Mouse (Mus musculus) B cell, adult 2 months (primary cell): ENCODE measurements around the gene Osbpl5.
"Not testable (repeated sequence)": the region's sequence is repeated elsewhere in the genome, so short reads cannot be mapped to it uniquely, and the experiment has no call there.

Experiments
- DNase-seq, 2 experiments: peaks; one replicate each; pipeline ENCODE4 v3.0.0; 2022

Gene Osbpl5

GRCm38 (mm10) chr7:143696140-143696539 is 60.6 kb downstream of the Osbpl5 start:
- DNase-seq = peak; percentile 60 to 62

- no peak for DNase-seq
These were observed 62.2 kb downstream of the Osbpl5 start for GRCm38 (mm10) chr7:143694550-143694949.

- DNase-seq = no peak
These were observed 63.9 kb downstream of the Osbpl5 start for GRCm38 (mm10) chr7:143692746-143693510.

- no peak for DNase-seq
These were observed 64.9 kb downstream of the Osbpl5 start for GRCm38 (mm10) chr7:143691909-143692308.

GRCm38 (mm10) chr7:143691181-143691580 is 65.6 kb downstream of the Osbpl5 start:
- DNase-seq = no peak

GRCm38 (mm10) chr7:143689946-143690345 is 66.8 kb downstream of the Osbpl5 start:
- DNase-seq = no peak

GRCm38 (mm10) chr7:143689481-143689880 is 67.3 kb downstream of the Osbpl5 start:
- DNase-seq = no peak

- not testable (repeated sequence) for DNase-seq
These were observed 70.1 kb downstream of the Osbpl5 start for GRCm38 (mm10) chr7:143686676-143687075.

GRCm38 (mm10) chr7:143686191-143686590 is 70.6 kb downstream of the Osbpl5 start:
- DNase-seq = not testable (repeated sequence)

- peak; percentile 74 to 76 for DNase-seq
These were observed 71.3 kb downstream of the Osbpl5 start, which contains the start of gene Tnfrsf23 for GRCm38 (mm10) chr7:143685359-143686067. Gene Tnfrsf23 (minus strand): TSS chr7:143685872.

GRCm38 (mm10) chr7:143684569-143684968 is 72.2 kb downstream of the Osbpl5 start:
- DNase-seq = not testable (repeated sequence)

GRCm38 (mm10) chr7:143681566-143681965 is 75.2 kb downstream of the Osbpl5 start:
- no peak for DNase-seq

GRCm38 (mm10) chr7:143680836-143681235 is 75.9 kb downstream of the Osbpl5 start:
- not testable (repeated sequence) for DNase-seq

- DNase-seq = not testable (repeated sequence)
These were observed 77.1 kb downstream of the Osbpl5 start for GRCm38 (mm10) chr7:143679650-143680049.

GRCm38 (mm10) chr7:143666427-143667311 is 90.1 kb downstream of the Osbpl5 start:
- DNase-seq = no peak

GRCm38 (mm10) chr7:143663470-143663869 is 93.3 kb downstream of the Osbpl5 start:
- DNase-seq = no peak

- no peak for DNase-seq
These were observed 96.0 kb downstream of the Osbpl5 start for GRCm38 (mm10) chr7:143660797-143661196.

GRCm38 (mm10) chr7:143649769-143650346 is 106.9 kb downstream of the Osbpl5 start:
- not testable (repeated sequence) for DNase-seq

GRCm38 (mm10) chr7:143649034-143649768 is 107.6 kb downstream of the Osbpl5 start, which contains the start of gene Tnfrsf22:
Gene Tnfrsf22 (minus strand): TSS chr7:143649661.
- peak; percentile 85 to 88 for DNase-seq

- not testable (repeated sequence) for DNase-seq
These were observed 112.8 kb downstream of the Osbpl5 start for GRCm38 (mm10) chr7:143643949-143644348.
